Mouse (Mus musculus): ENCODE results near the gene Mia. TPM values are rescaled to one million over a fixed set of nuclear protein-coding genes. Genes with fewer than 3 reads are reported as not detected.

Mia gene
- polyA plus RNA-seq (2014; fragmentation: Nextera tagmentation; extraction: Ambion mirVana): 11.9 and 15.6 TPM in 2 replicates

- H3K27me3 ChIP-seq (replicated peaks; ENCODE audit: control insufficient read depth, insufficient read depth, low read length): no peaks in the 10 kb centered on the region
- no peaks in the 10 kb centered on the region for H3K9me3 ChIP-seq (replicated peaks; ENCODE audit: control insufficient read depth, low read length)
- WGBS: 68% methylated on average over 14 of the region's 14 CpGs
- H3K4me2 ChIP-seq (ENCODE audit: low read length): no peak within 1 kb of the TSS
- DNase-seq (ENCODE audit: low spot score) (no peak), ATAC-seq (no peak)
- no peak within 1 kb of the TSS for H3K4me3 ChIP-seq (ENCODE audit: low read depth, low read length)
- peaks cover 27% of the 10 kb centered on the region for H3K36me3 ChIP-seq (ENCODE audit: control insufficient read depth, insufficient read depth, low read length)
- no peak within 1 kb of the TSS for H3K9ac ChIP-seq (ENCODE audit: low read length)
- peaks cover 4% of the 10 kb centered on the region; the same call in 1 of the 2 replicates for H3K4me1 ChIP-seq (ENCODE audit: control insufficient read depth, insufficient read depth, low read length)
- H3K27ac ChIP-seq (ENCODE audit: low read depth, low read length): peak within 1 kb of the TSS; percentile 9; the same call in 1 of the 2 replicates
Measured at GRCm38 (mm10) chr7:27180837-27181695, at the start of gene Mia, which contains the start of gene Gm21983. Gene Mia, minus strand, starts transcription at chr7:27181157. Gene Gm21983, minus strand, starts transcription at chr7:27181086.

GRCm38 (mm10) chr7:27228865-27229264, 47.9 kb upstream of the Mia start:
- Histone ChIP-seq H3K4me1 (ENCODE audit: control insufficient read depth, insufficient read depth, low read length) (peaks cover 43% of the 10 kb centered on the region), H3K27ac (ENCODE audit: low read depth, low read length) (peak overlapping the region; percentile 70), H3K9me3 (replicated peaks; ENCODE audit: control insufficient read depth, low read length) (no peaks in the 10 kb centered on the region), H3K4me3 (ENCODE audit: low read depth, low read length) (peak overlapping the region; percentile 66), H3K9ac (ENCODE audit: low read length) (peak overlapping the region; percentile 79), H3K36me3 (ENCODE audit: control insufficient read depth, insufficient read depth, low read length) (no peaks in the 10 kb centered on the region), H3K4me2 (ENCODE audit: low read length) (peak overlapping the region; percentile 92), H3K27me3 (replicated peaks; ENCODE audit: control insufficient read depth, insufficient read depth, low read length) (no peaks in the 10 kb centered on the region)
- ATAC-seq: no peak
- no peak for DNase-seq (ENCODE audit: low spot score)
- 15% methylated on average over 6 of the region's 6 CpGs for WGBS

GRCm38 (mm10) chr7:27228281-27228821, 47.4 kb upstream of the Mia start, which contains the start of gene Itpkc:
Gene Itpkc, minus strand, starts transcription at chr7:27228661.
- ATAC-seq (peak; percentile 84), DNase-seq (ENCODE audit: low spot score) (peak; percentile 98)
- Histone ChIP-seq H3K27me3 (replicated peaks; ENCODE audit: control insufficient read depth, insufficient read depth, low read length) (no peaks in the 10 kb centered on the region), H3K4me2 (ENCODE audit: low read length) (peak within 1 kb of the TSS; percentile 92), H3K27ac (ENCODE audit: low read depth, low read length) (peak within 1 kb of the TSS; percentile 70), H3K9ac (ENCODE audit: low read length) (peak within 1 kb of the TSS; percentile 79), H3K4me1 (ENCODE audit: control insufficient read depth, insufficient read depth, low read length) (peaks cover 38% of the 10 kb centered on the region), H3K9me3 (replicated peaks; ENCODE audit: control insufficient read depth, low read length) (no peaks in the 10 kb centered on the region), H3K4me3 (ENCODE audit: low read depth, low read length) (peak within 1 kb of the TSS; percentile 66), H3K36me3 (ENCODE audit: control insufficient read depth, insufficient read depth, low read length) (no peaks in the 10 kb centered on the region)
- 0% methylated on average over 45 of the region's 49 CpGs for WGBS

GRCm38 (mm10) chr7:27227676-27228075, 46.7 kb upstream of the Mia start:
- peak overlapping the region; percentile 92 for H3K4me2 ChIP-seq (ENCODE audit: low read length)
- H3K27me3 ChIP-seq (replicated peaks; ENCODE audit: control insufficient read depth, insufficient read depth, low read length): no peaks in the 10 kb centered on the region
- peak overlapping the region; percentile 79 for H3K9ac ChIP-seq (ENCODE audit: low read length)
- WGBS: 2% methylated on average over 10 of the region's 10 CpGs
- no peaks in the 10 kb centered on the region for H3K36me3 ChIP-seq (ENCODE audit: control insufficient read depth, insufficient read depth, low read length)
- DNase-seq (ENCODE audit: low spot score): no peak
- no peaks in the 10 kb centered on the region for H3K9me3 ChIP-seq (replicated peaks; ENCODE audit: control insufficient read depth, low read length)
- peaks cover 37% of the 10 kb centered on the region for H3K4me1 ChIP-seq (ENCODE audit: control insufficient read depth, insufficient read depth, low read length)
- ATAC-seq: no peak
- H3K27ac ChIP-seq (ENCODE audit: low read depth, low read length): peak overlapping the region; percentile 70; the same call in 1 of the 2 replicates
- peak overlapping the region; percentile 66 for H3K4me3 ChIP-seq (ENCODE audit: low read depth, low read length)

- Histone ChIP-seq H3K4me2 (ENCODE audit: low read length) (peak overlapping the region; percentile 92), H3K4me3 (ENCODE audit: low read depth, low read length) (peak overlapping the region; percentile 66), H3K9me3 (replicated peaks; ENCODE audit: control insufficient read depth, low read length) (no peaks in the 10 kb centered on the region), H3K27ac (ENCODE audit: low read depth, low read length) (no peak overlapping the region), H3K27me3 (replicated peaks; ENCODE audit: control insufficient read depth, insufficient read depth, low read length) (no peaks in the 10 kb centered on the region), H3K9ac (ENCODE audit: low read length) (peak overlapping the region; percentile 79), H3K36me3 (ENCODE audit: control insufficient read depth, insufficient read depth, low read length) (no peaks in the 10 kb centered on the region), H3K4me1 (ENCODE audit: control insufficient read depth, insufficient read depth, low read length) (peaks cover 37% of the 10 kb centered on the region)
- DNase-seq (ENCODE audit: low spot score) (no peak), ATAC-seq (no peak)
- WGBS: 29% methylated on average over 9 of the region's 9 CpGs
Measured at GRCm38 (mm10) chr7:27227276-27227675, 46.3 kb upstream of the Mia start.

- Histone ChIP-seq H3K27me3 (replicated peaks; ENCODE audit: control insufficient read depth, insufficient read depth, low read length) (no peaks in the 10 kb centered on the region), H3K4me1 (ENCODE audit: control insufficient read depth, insufficient read depth, low read length) (peaks cover 37% of the 10 kb centered on the region), H3K4me3 (ENCODE audit: low read depth, low read length) (no peak overlapping the region), H3K36me3 (ENCODE audit: control insufficient read depth, insufficient read depth, low read length) (no peaks in the 10 kb centered on the region; the same call in 1 of the 2 replicates), H3K4me2 (ENCODE audit: low read length) (peak overlapping the region; percentile 92), H3K9ac (ENCODE audit: low read length) (peak overlapping the region; percentile 79), H3K9me3 (replicated peaks; ENCODE audit: control insufficient read depth, low read length) (no peaks in the 10 kb centered on the region), H3K27ac (ENCODE audit: low read depth, low read length) (no peak overlapping the region)
- 78% methylated on average over 11 of the region's 11 CpGs for WGBS
- ATAC-seq (no peak), DNase-seq (ENCODE audit: low spot score) (no peak)
Measured at GRCm38 (mm10) chr7:27224877-27225575, 44.1 kb upstream of the Mia start.

GRCm38 (mm10) chr7:27222538-27222937, 41.6 kb upstream of the Mia start:
- Histone ChIP-seq H3K9me3 (replicated peaks; ENCODE audit: control insufficient read depth, low read length) (no peaks in the 10 kb centered on the region), H3K27me3 (replicated peaks; ENCODE audit: control insufficient read depth, insufficient read depth, low read length) (no peaks in the 10 kb centered on the region), H3K4me2 (ENCODE audit: low read length) (no peak overlapping the region), H3K36me3 (ENCODE audit: control insufficient read depth, insufficient read depth, low read length) (peaks cover 16% of the 10 kb centered on the region), H3K27ac (ENCODE audit: low read depth, low read length) (no peak overlapping the region), H3K4me3 (ENCODE audit: low read depth, low read length) (no peak overlapping the region), H3K9ac (ENCODE audit: low read length) (no peak overlapping the region), H3K4me1 (ENCODE audit: control insufficient read depth, insufficient read depth, low read length) (peaks cover 33% of the 10 kb centered on the region)
- 93% methylated on average over 1 of the region's 1 CpGs for WGBS
- ATAC-seq: no peak
- no peak for DNase-seq (ENCODE audit: low spot score)

GRCm38 (mm10) chr7:27221939-27222338, 41.0 kb upstream of the Mia start:
- Histone ChIP-seq H3K27ac (ENCODE audit: low read depth, low read length) (no peak overlapping the region), H3K4me2 (ENCODE audit: low read length) (no peak overlapping the region), H3K4me3 (ENCODE audit: low read depth, low read length) (no peak overlapping the region), H3K36me3 (ENCODE audit: control insufficient read depth, insufficient read depth, low read length) (peaks cover 17% of the 10 kb centered on the region), H3K4me1 (ENCODE audit: control insufficient read depth, insufficient read depth, low read length) (peaks cover 27% of the 10 kb centered on the region), H3K27me3 (replicated peaks; ENCODE audit: control insufficient read depth, insufficient read depth, low read length) (no peaks in the 10 kb centered on the region), H3K9ac (ENCODE audit: low read length) (no peak overlapping the region), H3K9me3 (replicated peaks; ENCODE audit: control insufficient read depth, low read length) (no peaks in the 10 kb centered on the region)
- no peak for ATAC-seq
- 86% methylated on average over 6 of the region's 6 CpGs for WGBS
- DNase-seq (ENCODE audit: low spot score): no peak
